Mouse (Mus musculus) urinary bladder, postnatal 25 days (tissue): ENCODE results near the gene Adcy7.

Experiments
- DNase-seq: peaks from one replicate; pipeline ENCODE4 v3.0.0; 2022; ENCODE audit warnings: low spot score

Gene Adcy7

DNA sequence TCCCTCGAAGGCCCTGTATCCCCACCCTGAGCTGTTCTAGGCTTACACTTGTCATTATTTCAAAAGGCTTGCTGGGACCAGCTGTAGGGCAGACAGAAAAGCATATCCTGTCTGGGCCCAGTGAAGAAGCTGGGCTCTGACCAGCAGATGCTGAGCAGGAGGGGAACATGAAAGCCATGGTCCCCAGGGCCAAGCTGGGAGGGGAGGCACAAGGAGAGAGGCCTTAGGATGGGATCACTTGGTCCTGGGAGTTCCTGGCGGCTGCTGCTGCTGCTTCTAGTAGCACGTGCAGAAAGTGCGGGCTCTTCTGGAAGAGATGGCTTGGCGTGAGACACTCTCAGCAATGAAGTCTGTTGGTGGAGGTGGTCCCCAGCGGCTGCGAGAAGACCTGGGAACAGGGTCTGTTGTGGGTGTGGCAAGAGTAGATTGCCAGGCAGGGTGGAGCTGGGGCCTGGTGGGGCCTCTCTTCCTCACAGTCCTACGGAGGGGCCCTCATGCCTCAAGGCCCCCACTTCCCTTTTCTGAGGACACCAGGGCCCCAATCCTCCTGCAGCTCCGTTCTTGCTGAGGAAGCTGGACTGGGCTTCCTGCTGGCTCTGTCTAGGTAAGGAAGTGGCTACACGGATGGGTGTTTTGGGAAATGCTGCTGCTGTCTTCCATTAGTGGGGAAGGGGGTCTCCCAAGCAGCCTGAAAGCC lies 27.9 kb downstream of the Adcy7 start:
- no peak for DNase-seq

DNA sequence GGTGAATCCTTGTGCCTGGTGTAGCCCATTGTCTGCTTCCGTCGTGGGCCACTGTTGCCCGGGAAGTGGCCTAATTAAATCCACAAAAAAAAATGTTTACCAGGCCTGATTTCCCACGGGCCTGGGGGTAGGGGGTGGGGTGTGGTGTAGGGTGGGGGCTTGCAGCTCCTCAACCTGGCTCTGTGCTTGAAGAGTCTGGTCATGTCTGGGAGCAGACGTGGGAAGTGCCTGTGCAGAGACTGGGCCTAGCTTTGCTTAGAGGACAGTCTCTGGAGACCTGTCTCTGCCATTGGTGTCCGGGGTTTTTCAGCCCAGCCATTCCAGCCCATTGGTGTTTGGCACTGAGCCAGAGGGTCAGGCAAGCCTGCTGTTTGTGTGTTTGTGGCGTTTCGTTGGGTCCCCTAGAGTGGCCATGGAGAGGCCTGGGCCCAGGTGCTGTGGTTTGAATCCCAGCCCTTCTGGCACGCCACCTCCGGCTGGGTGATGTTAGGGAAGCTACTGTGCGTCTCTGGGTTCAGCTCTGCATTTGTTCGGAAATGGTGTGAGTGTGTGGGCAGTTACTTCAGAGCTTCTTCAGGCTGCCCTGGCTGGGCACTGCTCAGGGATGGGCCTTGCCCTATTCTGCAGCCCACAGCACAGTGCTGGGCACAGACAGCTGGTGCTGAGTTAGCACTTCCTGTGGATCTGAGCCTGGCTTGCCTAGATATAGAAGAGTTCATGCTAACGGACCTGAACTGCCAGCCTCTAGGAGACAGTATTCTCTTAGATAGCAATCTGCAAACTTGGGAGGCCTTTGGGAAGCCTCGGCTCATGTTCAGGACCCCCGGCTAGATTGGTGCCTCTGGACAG lies 29.6 kb downstream of the Adcy7 start:
- no peak for DNase-seq

DNA sequence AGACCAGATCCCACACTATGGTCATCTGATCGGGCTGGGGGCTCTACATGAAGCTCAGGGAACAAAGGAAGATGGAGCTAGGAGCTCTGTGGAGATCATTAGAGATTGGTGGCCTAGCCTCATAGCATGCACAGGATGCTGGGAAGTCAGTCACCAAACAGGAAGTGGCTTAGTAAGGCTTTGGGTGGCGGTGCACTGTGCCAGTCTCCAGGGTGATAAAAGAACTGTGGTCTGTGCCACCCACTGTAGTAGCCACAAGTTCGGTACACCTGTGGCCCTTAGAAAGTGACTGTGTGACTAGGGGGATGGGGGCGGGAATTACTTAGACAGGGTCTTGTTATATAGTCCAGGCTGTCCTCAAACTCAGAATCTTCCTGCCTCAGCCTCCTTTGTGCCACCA lies 33.6 kb downstream of the Adcy7 start:
- no peak for DNase-seq

DNA sequence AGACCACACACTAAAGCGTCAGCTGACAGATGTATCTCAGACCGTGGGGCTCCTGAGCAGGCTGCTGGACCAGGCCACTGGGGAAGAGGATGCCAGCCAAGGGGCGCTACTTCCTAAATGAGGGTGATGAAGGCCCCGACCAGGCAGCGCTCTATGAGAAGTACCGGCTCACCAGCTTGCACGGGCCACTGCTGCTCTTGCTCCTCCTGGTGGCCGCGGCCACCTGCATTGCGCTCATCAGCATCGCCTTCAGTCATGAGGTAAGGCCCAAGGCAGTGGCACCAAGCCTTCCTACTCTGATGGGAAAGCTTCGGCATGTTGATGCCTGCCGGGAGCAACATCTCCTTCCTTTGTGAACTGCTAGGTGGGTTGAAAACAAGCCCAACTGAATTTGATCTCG lies 34.3 kb downstream of the Adcy7 start:
- no peak for DNase-seq

DNA sequence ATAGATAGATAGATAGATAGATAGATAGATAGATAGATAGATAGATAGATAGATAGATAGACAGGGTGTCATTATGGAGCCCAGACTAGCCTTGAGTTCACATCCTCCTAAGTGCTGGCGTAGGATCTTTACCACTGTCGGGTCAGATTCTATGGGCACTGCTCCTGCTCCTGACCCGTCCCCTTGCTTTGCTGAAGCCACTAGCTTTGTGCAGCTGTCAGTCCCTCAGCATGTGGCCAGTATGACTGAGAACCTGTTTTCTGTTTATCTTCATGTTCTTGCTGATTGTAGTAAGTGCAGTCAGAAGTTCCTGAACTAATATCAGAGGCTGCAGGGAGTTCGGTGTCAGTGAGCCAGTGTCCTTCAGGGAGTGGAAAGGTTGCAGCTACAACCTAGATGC lies 35.5 kb downstream of the Adcy7 start:
- no peak for DNase-seq

DNA sequence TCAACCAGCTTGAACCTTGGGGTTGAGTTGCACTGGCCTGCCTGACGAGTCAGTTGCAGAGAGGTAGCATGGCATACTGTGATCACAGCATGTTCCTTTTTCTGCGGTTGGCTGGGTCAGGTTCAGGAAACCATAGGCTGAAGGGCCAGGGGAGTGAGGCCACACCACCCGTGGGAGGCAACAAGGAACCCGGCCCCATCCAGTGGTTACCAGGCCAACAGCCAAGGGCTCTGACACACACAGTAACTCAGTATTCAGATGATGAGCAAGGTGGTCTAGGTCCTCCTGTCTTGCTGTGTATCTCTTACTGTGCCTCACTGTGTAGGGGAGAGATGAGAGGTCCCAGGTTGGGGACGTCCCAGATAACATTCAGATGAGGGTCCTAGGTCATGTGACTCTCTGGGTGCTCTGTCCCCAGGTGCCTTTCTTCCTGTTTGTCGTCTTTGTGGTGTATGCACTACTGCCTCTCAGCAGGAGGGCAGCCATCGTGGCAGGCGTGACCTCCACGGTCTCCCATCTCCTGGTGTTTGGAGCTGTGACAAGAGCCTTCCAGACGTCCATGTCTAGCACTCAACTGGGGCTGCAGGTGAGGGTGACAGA lies 37.2 kb downstream of the Adcy7 start:
- DNase-seq, result no peak

DNA sequence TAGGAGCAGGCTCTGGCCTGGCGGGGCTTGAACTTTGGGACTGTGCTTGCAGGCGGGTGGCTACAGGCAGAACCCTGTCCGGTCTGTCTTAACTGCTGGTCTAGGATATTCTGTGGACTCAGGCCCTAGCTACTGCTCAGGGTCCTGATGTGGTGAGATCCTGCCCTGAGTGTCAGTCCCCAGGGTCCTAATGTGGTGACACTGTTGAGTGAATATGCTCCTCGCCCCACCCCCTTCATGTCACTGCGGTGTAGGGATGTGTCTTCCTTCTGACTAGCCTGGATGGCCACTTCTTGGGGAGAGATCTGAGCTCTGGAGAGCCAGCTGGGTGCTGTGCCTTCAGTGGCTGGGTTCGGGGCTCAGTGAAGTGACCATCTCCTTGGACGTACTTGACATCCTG lies 37.7 kb downstream of the Adcy7 start:
- DNase-seq, result no peak

DNA sequence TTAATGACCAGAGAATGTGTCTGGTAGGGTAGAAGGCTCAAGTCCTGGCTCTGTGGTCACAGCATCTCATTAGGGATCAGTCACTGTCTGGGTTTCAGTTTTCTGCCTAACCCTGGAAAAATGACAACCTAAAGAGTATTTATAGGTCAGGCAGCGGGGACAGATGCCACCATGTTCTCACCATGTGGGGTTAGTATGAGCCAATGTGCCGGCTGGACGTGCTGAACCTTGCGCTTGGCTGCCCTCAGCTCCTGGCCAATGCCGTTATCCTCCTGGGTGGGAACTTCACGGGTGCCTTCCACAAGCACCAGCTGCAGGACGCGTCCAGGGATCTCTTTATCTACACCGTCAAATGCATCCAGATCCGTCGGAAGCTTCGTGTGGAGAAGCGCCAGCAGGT lies 38.1 kb downstream of the Adcy7 start:
- DNase-seq, result no peak

DNA sequence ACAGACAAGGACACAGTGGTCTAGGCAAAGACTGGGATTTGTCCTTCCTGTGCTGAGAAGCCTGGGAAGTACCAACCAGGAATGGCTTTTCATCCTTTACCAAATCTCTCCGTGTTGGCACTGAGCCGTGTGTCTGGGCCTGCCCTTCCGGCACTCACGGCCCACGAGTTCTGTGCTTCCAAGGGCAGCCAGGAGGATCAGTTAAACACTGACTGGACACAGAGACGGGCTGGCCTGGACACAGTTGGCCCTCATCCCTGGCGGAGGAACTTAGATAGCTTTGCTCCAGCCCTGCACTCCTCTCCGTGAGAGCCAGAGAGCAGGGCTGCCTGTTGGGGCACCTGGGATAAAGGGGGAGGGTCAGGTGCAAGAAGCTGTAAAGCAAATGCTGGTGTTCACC lies 40.8 kb downstream of the Adcy7 start:
- DNase-seq, result peak; percentile 43

DNA sequence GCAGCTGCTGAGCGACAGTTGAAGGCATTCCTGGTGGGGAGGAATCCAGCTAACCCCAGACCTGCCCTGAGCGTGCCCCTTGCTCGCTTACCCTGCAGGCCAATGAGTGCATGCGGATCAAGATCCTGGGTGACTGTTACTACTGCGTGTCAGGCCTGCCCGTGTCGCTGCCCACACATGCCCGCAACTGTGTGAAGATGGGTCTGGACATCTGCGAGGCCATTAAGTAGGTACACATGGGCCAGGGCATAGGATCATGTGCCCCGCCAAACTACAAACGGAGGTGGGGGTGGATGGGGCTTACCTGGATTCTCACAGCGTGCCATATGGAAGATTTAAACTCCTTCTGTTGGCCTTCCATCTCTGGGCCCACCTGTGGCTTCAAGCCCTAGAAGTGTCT lies 41.8 kb downstream of the Adcy7 start:
- no peak for DNase-seq

DNA sequence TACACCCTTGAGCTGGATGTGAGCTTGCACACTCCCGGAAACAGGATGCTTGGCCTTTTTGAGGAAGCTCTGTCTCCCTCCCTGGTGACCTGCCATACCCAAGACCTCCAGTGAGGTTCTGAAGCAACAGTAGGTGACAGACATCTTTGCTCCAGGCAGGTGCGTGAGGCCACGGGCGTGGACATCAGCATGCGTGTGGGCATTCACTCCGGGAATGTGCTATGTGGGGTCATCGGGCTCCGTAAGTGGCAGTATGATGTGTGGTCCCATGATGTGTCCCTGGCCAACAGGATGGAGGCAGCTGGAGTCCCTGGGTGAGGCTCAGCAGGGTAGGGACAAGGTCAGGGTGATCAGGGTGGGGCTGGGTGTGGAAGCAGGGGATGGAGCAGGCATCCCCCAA lies 43.1 kb downstream of the Adcy7 start:
- DNase-seq, result no peak

DNA sequence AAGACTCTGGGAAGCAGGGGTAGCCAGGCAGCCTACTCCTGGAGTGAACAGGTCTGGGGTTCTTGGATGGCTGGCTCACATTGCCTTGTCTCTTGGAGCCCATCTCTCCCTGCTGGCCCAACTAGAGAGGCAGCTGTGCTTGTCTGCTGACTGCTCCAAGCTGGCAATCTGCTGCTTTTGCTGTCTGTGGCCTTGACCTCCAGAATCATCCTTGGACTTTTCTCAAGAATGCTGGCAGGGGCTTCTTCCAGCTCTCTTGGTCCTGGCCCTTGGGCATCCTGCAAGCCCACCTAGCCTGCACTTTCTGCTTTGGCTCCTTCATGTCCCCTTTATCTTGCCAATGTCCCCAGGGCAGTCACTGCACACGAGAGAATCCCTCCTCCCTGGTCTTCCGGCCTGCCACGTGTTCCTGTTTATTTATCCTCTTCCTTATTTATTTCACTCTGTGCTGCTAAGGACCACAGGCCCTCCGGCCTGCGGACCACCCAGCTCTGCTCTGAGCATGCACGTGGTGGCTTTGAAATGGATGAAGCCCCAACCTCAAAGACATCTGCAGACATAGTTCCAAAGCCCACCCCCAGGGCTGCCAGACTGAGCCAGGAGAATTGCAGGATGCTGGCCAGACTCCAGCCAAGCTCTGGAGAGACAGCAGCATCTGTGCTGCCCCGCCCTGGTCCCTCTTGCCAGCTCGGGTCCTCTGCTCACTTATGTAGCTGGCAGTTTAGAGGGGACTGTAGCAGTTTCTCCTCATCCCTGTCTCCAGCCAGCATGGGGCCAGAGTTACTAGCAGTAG lies 44.1 kb downstream of the Adcy7 start:
- peak; percentile 38 for DNase-seq

DNA sequence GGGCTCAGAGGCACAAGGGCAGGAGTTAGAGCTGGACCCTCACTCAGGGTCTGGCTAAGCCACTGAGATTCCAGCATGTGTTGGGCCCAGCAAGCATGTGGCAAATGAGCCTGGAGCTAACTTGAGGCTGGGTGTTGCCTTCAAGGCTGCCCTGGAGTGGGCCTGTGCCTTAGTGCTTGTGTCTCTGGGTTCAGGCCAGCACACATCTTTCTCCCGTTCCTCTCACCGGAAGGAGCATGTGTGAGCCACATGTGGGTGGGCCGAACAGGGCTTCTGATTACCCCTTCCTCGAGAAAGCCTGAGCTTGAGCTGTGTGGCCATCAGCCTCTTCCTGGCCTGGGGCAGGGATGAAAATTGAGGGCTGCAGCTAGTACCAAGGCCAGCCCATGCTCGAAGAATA lies 45.1 kb downstream of the Adcy7 start:
- no peak for DNase-seq

DNA sequence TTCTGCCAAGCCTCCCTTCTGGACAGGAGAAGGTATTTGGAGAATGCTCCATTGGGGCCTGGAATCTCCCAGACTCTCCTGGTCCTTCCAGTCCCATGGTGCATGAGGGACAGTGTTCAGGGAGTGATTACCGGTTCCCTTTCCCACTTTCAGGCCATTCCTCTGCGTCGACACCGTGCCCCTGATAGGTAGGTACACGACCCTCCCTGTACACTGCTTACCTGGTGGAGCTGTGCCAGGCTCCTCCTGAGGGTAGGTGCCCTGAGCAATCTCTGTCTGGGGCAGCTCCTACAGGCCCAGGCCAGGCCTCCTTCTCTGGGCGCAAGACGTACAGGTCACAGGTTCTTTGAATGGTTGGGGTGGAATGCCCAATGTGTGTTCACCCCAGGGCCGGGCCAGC lies 45.9 kb downstream of the Adcy7 start:
- no peak for DNase-seq

DNA sequence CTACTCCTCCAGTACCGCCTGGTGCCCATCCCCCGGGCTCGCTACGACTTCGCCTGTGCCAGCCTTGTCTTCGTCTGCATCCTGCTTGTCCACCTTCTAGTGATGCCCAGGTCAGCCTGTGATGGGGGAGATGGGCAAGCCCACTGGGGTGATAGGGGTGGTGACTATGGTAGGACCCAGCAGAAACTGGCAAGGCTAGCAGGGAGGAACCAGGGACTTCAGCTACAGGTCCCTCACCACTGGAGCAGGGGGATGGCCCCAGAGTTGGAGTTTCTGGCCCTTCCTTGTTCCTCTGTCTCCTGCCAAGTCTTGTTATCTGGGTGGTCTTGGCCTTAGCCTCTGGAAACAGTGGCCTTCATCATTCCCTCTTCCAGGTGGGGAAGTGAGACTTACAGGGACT lies 47.9 kb downstream of the Adcy7 start:
- no peak for DNase-seq

DNA sequence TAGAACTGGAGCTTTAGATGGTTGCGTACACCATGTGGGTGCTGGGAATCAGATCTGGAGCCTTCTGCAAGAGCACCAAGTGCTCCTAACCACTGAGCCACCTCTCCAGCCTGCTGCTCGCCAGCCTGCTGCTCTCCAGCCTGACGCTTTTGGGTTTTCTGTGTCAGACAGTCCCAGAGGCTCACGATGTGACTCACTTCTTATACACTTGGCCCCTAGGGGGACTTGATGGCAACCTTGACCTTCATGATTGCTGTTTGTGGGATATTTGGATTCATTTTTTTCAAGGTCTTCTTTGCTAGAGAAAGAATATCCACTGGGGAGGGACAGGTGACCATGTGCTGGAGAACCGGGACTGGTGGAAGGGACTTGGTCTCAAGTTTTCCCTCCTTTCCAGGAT lies 49.2 kb downstream of the Adcy7 start:
- no peak for DNase-seq

DNA sequence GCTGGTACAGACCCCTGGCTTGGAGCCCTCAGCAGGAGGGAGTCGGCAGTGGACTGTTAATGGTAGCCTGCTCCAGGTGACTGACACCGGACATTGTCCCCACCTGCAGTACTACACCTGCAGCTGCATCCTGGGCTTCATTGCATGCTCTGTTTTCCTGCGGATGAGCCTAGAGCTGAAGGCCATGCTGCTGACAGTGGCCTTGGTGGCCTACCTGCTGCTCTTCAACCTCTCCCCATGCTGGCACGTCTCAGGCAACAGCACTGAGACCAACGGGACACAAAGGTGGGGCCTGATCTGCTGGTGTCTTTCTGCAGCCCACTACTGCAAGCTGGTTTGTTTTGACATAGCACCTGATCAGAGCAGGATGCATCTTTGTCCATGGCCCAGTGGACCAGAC lies 51.3 kb downstream of the Adcy7 start:
- no peak for DNase-seq

DNA sequence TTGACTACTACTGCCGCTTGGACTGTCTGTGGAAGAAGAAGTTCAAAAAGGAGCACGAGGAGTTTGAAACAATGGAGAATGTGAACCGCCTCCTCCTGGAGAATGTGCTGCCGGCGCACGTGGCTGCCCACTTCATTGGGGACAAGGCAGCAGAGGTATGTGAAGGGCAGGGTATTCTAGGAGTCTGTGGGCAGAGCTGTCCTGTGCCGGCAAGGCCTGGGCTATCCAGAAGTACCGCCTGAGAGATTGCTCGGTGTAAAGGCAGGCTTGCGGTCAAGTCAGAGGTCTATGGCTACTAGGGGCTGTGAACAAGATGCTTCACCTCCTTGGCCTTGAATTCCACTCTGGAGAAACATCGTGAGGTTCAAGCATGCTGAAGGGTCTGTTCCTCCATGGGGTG lies 52.6 kb downstream of the Adcy7 start:
- no peak for DNase-seq

DNA sequence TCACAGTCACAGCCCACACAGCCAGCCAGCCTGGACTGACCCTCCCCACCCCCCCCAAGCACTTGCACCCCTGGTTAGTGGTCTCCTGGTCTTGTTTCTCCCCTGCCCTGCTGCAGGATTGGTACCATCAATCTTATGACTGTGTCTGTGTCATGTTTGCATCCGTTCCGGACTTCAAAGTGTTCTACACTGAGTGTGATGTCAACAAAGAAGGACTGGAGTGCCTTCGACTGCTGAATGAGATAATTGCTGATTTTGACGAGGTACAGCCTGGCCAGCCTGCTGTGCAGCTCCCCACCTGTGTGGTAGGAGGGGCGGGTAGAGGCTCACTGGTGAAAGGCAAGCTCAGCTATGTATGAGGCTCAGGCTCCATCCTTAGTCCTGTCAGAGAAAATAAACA lies 53.0 kb downstream of the Adcy7 start:
- no peak for DNase-seq

DNA sequence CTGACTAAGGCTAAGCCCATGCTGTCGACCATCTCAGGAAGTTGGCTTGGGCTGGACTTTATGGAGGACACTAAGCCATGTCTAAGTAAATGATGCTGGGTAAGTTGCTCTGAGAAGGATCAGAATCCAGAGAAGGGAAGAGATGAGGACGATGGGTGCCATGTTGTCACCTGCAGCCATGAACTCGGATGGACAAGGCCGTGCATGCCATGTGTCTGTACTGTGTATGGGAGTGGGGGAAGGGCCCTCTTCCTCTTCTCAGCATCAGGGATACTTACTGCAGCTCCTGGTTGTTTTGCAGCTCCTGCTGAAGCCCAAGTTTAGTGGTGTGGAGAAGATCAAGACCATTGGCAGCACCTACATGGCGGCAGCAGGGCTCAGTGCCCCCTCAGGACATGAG lies 53.6 kb downstream of the Adcy7 start:
- no peak for DNase-seq

DNA sequence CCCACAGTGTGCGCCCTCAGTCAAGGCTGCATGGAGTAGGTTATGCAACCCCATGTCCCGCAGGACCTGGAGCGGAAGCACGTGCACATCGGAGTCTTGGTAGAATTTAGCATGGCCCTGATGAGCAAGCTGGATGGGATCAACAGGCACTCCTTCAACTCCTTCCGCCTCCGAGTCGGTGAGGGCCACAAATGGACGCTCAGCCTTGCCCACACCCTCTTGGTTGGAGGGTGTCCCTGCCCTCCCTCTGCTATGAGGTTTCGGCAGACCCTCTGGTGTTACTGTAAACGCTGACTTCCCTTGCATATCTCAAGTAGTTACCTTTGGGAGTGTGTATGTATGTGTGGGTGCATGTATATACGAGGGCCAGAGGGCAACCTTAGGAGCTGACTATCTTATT lies 54.1 kb downstream of the Adcy7 start:
- no peak for DNase-seq

DNA sequence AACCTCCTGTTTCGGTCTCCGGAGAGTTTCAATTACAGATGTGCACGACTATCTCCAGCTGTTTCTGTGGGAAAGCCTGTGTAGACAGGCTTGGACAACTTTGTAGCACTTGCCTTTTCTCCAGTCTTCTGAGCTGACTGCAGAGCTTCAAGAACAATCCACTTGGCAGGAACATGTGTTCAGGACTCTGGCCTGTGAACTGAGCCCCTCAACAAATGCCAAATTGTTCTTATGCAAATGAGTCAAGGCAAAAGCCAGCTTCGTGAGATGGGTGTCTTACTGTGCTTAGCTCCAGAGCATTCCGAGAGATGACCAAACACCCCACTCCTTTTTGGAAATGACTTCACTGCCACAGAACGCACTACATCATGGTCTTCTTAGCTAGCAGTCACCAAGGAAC lies 56.5 kb downstream of the Adcy7 start:
- DNase-seq, result no peak

DNA sequence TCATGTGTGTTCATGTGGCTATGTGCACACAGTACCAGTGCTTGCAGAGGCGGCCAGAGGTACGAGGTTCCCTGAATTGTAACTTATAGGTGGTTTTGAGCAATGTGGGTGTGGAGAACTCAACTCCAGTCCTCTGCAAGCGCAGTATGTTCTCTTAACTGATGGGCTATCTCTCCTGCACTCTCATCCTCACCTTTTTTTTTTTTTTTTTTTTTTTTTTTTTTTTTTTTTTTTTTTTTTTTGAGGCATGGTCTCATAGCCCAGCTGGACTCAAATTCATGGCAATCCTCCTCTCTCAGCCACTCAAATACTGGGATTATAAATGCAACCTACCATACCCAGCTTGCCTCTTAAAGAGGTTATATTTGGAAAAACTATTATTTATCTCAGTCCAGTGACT lies 58.6 kb downstream of the Adcy7 start:
- DNase-seq, result no peak
